Mouse (Mus musculus): ENCODE results near the gene Dchs2.
A peak's percentile ranks its signal among the peaks of the same experiment; 100 is the strongest.
"Not testable (repeated sequence)": the region's sequence is repeated elsewhere in the genome, so short reads cannot be mapped to it uniquely, and the experiment has no call there.

Gene Dchs2

DNA sequence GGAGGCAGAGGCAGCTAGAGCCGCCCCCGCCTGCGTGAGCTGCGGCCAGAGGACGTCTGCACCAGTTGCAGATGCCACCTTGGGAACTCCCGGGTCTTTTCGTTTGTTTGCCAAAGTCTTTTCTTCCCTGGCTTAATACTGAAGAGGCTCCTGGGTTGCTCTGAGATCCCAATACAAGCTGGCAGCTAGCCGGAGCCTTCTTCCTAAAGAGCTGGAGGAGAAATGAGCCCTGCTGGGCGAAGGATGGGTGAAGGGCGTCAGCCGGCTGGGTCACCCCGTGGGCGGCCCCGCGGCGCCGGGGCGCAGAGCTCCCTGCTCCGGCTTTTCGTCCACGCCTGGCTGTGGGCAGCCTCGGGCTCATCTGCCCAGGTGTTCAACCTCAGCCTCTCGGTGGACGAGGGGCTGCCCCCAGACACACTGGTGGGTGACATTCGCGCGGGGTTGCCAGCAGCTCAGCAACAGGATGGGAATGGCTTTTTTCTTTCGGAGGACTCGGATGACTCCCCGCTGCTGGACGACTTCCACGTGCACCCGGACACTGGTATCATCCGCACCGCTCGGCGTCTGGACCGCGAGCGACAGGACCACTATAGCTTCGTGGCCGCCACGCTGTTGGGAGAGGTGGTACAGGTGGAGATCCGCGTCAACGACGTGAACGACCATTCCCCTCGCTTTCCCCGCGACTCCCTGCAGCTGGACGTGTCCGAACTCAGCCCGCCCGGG, at the start of gene Dchs2:
Gene Dchs2 (plus strand): TSS at position 223 of the 723 bp plus-strand sequence.
- DNase-seq = no peak

DNA sequence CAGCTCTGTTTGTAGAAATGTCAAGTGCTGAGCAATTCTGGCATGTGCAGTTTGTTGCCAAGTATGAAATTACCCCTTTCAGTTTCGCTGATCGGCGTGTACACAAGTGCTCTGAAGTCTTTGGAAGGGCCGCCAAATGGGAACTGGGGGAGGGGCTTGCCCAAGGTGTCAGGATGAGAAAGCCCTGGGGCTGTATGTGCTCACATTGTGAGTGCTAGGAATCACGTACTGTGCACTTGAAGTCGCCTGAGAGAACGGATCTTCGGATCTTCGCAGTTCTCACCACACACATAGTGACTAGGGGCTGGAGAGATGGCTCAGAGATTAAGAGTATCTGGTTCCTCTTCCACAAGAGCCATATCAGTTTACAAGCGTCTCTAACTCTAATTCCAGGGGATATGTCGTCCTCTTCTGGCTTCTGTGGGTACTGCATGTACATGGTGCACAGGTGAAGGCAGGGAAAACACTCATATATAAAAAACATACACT, 47.1 kb upstream of the Dchs2 start:
- DNase-seq = peak; percentile 34

DNA sequence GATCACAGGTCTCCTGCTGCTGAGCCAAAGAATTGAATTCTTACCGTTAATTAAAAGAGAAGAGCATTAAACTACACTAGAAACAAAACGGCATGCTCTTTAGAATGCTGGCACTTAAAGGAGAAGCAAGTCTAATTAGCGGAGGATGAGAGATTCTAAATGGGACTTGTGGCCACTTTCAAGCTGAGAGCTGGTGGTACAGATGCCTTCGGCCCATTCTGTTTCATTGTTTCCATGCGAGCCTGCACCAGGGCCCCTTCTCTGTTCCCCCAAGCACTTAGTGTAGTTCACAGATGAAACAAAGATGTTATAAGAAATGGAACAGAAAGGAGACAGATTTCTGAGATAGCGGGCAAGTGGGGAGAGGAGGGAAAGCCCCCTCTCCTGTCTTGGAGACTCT, 30.2 kb upstream of the Dchs2 start:
- no peak for DNase-seq

DNA sequence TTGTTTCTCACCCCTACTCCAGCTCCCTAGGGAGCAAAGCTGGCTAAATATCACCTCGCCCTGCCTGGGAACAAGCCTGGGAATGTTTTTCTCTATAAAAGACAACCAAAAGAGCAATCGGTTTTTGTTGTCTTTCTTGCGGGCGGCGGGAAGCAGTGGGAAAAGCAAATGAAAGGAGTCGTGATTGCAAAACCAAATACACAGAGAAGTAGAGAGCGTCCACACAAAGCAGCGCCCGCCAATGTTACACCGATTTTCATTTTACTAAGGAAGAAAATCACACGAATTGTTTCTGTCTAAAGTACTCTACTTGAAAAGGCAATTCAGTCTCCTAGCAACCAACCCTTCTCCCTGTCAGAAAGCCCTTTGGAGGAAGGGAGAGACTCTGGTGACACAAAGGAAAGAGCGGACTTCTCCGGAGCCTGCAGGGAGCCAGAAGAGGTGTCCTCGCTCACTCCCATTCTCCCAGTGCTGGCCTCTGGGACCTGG, 29.2 kb upstream of the Dchs2 start:
- no peak for DNase-seq

DNA sequence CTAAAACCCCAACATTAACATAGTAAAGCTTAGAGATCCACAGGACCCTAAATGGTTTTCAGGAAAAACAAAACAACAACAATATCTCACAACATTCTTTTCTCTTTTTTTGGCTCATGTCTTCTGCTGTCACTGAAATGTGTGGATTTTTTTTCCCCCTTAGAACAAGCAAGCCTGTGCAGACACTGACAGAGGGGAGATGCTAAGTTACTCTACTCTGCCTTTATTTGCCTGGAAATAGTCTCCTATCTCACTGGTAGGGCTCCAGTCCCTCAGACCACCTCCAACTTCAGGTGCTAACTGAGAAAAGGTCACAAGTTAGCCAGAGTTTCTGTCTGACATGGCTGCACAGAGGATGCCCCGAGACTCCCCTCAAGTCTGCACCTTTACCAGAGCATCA, 28.6 kb upstream of the Dchs2 start:
- DNase-seq = no peak

DNA sequence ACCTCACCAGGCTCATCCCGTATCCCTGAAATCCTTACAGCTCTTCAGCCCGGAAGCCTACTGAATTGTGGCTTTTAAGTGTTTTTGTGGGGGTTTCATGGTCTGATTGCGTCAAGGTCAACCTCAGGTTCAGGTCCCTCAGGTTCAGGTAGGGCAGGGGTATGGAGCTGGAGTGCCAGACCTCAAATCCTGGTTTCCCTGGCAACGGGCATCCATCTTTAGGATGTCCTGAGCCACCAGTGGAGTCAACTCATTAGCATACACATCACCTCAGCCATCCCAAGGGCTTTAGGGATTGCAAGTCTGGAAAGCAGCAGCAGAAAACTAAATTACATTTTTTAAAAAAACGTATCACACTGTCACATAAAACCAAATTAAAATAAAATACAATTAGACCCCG, 28.1 kb upstream of the Dchs2 start:
- DNase-seq = no peak

DNA sequence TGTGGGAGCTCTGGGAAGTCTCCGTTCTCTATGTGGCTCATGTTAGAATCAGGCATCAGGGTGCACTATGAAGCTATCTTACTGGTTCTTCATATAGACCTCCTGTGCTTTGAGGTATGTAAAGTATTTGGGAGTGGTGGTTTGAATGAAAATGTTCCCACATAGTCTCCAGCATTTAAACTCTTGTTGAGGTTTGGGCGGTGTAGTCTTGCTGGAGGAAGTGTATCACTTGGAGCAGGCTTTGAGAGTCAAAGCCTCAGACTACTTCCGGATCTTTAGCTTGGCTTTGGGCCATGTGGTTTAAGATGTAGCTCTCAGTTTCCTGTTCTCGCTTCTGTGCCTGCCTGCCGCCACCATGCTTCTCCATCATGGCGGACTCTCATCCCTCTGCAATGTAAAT, 25.5 kb upstream of the Dchs2 start:
- no peak for DNase-seq

DNA sequence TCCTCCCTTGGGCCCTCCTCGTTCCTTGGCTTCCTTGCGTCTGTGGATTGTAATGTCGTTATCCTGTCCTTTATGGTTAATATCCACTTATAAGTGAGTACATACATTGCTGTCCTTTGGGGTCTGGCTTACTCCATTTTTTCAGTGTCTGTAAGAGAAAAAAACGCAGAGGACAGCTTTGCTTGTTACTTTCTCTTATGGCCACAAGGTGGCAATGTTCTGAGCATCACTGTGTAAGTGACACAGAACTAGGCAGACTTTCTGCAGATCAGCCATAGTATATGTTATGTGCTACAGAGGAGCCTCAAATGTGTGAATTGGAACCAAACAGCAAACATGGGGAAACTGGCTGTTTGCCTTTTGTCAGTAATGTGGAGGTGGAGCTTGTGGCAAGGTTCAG, 17.6 kb upstream of the Dchs2 start:
- DNase-seq = no peak

DNA sequence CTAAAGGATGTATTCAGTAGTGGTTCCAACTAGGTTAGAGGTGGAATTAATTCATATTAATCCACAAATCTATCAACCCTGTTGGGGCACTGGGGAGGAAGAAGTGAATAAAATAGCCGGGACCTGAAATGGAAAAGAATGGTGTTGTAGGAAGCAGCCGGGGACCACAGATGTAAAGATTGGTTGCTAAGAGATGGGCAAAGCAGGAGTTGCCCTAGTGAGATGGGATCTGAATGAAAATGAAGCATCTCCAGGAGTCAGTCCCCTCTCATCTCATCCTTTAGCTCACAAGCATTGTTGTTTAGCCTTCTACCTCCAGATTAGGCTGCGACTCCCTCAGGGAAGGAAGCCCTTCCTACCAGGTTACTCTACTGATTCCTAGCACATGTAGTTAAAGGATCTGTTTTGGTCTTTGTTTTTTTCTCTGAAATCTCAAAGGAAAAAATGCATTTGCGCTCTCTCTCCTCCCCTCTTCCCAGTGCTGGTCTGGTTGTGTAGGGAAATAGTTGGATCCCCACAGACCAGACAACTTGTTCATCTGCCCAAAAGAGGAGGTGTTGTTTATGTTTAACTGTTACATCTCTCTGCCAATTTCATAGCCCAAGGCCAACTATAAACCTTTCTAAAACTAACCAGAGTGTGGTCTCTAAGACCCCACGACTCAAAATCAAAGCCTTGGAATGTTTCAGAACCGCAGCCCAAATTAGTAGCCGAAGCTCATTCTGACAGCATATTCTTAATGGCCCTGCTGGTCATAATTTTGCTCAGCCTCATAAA, 16.1 kb upstream of the Dchs2 start:
- no peak for DNase-seq

DNA sequence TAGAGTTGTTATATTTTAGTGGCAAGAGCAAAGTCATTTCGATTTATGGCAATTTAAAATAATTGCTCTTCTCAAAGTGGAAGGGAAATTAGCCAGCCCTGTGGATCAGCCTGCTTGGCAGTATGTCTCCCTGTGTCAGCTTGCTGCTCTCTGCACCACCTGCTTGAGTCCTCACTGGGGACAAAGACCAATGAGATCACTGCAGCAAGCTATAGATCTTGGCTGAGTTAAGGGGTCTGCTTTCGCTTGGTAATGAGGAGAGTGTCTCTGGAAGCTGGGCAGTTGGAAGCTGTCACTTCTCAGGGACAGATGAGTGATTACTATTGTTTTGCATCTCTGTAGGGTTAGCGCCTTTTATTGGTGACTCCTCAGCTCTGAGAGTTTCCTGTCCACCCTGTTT, 14.9 kb upstream of the Dchs2 start:
- no peak for DNase-seq

DNA sequence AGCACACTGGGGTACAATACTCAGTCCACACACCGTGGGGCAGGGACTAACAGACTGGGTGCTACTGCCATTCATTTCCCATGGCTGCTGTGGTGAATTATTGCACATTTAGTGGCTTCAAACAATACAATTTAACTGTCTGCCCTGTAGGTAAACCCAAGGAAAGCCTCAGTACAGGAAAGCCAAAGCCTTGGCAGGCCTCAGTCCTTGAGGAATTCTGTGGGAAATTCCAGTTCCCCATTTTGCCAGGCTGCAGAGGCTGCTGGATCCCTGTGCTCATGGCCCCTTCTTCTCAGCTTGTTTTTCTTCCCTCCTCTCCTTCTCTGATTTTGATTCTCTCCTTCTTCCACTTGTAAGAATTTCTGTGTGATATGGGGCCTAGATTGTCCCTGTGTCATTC, 12.8 kb upstream of the Dchs2 start:
- DNase-seq = no peak

DNA sequence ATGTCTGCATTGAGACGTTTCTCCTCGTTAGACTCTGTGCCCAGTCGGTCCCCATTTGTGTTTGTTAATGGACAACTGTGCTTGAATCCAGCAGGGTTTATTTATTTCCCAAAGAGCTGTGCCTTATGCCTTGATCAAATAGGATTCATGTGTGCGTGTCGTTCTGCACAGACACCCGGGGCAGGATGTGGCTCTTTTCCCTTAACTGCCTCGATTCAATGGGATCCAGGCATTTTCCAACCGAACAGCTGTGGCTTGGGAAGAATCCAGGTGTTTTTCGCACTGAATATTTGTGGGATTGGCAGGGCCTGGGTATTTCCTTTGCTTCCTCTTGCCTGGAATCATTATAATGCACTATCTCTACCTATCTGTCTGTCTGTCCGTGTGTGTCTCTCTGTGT, 10.2 kb upstream of the Dchs2 start:
- DNase-seq = no peak

DNA sequence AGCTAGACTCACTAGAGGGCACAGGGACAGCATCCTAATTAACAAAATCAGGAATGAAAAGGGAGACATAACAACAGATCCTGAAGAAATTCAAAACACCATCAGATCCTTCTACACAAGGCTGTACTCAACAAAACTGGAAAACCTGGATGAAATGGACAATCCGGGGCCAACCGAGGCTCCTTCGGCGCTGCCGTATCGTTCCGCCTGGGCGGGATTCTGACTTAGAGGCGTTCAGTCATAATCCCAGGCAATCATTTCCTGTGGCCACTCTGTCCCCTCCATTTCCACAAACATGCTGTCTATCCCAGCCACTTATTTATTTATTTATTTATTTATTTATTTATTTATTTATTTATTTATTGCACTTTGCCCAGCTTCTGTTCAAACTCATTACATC, 3.8 kb upstream of the Dchs2 start:
- DNase-seq = not testable (repeated sequence)

DNA sequence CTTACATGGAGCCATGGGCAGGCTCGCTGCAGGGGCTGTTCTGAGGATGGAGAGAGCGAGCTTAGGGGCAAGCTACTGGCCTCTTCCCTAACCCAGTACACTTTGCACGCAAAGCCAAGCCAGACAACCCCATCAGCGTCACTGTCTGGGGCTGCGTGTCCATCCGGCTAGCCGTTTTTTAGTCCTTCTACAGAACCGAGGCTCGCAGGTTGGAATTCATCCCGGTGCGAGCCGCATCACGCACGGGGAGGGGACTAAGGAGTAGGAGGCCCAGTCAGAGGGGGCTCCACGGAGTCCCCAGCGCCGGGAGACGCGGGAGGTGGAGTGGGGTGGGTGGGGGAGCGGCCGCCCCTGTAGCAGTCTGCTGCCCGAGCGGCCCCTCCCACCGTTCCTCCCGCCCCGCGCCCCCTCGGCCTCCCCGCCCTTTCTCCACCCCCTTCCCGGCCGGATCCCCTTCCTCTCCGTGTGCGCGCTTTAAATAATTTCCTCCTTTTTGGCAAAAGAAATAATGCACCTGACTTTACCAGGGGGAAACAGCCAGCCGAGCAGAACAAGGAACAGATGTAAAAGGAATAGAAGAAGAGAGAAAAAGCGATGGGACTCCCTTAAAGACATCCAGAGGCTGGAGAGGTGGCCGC, 541 bp upstream of the Dchs2 start:
- DNase-seq = no peak

DNA sequence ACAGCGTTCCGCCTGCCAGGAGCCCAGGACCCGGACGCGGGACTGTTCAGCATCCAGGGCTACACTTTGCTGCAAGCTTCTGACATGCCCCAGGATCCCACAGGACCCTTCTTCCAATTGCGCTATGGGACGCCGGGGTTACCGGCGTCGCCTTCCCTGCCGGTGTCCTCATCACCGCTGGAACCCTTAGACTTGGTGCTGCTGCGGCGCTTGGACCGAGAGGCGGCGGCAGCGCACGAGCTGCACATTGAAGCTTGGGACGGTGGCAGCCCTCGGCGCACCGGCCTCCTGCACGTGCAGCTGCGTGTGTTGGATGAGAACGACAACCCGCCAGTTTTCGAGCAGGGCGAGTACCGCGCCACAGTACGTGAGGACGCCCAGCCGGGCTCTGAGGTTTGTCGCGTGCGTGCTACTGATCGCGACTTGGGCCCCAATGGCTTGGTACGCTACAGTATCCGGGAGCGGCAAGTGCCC, 738 bp downstream of the Dchs2 start:
- DNase-seq = no peak

DNA sequence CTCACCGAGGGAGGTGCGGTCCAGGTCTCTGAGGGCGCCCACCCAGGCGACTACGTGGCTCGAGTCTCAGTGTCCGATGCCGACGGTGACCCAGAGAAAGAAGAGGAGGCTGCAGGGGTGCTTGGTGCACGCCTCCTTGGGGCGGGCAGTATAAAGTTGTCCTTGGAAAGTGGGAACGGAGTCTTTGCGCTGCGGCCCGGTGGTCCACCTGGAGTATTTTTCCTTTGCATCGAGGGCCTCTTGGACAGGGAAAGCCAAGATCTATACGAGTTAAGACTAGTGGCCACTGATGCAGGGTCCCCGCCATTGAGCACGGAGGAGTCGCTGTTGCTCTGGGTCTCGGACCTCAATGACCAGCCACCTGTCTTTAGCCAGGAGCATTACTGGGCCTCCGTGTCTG, 1.4 kb downstream of the Dchs2 start:
- no peak for DNase-seq

DNA sequence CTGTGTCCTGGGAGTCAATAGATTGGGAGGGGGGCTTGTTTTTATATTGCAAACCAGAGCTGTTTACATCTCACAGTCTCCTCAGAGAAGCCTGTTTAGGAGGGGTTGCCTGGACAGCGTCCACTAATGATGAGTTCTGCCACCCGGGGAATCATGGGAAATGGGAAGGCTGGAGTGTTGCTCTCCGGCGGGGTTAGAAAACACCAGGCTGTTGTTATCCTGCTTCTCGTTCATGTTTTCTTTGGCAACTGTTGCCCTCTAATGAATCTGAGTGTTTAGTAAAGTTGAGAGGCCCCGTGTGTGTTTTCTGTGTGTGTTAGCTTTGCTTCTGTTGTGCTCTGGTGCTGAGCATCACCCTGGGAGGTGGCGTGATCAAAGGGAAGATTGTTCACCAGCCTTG, 8.7 kb downstream of the Dchs2 start:
- DNase-seq = no peak

DNA sequence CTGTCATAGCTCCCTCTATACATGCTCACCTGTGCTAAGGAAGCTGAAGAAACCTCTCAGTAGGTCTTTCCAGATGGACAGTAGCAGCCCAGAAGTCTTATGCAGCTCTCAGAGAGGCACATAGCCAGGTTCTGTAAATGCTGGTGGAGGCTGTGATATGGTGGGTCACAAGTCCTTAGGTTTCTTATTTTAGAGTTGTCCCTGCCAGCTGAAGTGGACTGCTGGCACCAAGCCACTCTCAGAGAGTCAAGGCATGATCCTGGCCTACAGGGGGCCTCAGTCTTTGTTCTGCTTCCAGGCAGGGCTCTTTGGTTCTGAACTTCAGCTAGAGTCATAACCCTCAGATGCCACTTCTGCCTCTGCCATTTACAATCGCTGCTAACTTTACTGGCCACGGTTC, 11.1 kb downstream of the Dchs2 start:
- DNase-seq = no peak

DNA sequence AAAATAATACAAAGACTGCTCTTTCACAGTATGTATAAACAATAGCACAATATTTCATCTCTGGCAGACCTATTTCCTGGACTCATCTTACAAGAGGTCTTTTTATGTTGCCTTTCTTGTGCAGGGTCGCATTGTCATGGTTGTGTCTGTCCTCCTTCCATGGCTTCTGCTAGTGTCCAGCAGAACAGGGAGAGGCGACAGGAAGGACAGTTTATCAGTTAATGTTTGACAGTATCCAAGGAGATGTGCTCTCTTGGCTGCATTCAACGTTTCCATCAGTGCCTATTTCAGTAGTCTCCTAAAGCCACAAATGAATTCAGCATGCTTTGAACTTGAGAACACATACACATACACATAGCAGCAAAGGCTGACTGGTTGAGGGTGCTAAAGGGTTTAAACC, 17.9 kb downstream of the Dchs2 start:
- DNase-seq = no peak

DNA sequence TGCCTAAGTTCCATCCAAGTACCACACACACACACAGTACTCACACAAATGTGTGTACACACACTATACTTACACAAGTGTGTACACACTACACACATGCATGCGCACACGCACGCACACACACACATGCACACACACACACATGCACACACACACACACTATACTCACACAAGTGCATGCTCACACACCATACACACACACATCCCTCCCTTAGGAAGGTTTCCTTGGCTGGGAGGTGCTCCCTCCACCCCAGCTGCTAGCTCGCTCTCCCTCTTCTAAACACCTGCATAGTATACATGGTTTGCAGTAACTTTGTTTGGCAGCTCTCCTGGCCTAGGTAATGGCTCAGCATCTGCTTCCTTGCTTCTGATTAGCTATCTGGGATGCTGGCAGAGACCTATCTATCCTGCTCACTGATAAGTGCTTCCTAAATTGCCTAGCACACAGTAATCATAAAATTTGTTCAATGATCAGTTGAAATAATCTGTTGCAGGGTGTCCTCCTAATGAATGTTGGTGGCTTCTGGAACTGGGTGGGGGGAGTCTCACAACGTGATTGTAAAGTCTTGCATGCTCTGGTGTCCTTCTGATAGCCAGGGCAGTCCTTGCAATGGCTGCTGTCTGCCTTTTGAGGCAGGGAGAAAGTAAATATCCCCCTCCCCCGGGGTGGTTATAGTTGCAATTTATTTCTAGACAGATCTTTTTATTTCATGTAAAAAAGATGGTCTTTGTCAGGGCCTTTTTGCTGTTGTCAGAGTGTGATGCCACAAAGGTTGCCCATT, 19.7 kb downstream of the Dchs2 start:
- no peak for DNase-seq

DNA sequence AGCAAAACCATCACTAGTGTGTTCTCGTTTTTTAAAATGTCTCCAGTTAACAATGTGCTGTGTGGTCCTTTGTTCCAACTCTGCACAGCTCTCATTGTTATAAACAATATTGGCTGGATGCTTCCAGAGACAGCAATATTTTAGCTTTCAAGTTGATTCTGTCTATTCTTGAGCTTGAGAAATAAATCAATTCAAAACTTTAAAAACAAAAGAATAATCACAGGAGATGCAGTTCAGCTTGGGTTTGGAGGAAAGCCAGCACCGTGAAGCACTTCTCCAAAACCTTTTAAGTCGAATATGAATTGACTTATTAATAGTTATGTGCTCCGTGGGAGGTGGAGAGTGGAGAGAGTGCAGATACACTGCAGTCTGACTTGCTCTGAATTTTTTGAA, 20.3 kb downstream of the Dchs2 start:
- DNase-seq = no peak

DNA sequence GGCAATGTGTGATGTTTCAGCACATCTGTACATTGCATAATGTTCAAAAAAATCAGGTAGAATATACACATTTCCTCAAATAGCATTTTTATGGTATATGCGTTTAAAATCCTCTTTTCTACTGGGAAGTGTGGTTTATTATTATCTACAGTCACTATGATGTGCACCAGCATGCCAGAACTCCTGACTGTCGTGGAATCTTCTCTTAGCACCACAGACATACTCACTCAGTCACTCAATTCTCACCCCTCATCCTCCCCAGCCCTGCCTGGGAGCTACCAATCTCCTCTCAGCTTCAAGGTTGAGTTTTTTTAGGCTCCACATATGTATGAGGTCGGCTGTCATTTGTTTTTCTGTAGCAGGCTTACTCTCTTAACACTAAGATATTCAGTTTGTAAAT, 20.8 kb downstream of the Dchs2 start:
- no peak for DNase-seq

DNA sequence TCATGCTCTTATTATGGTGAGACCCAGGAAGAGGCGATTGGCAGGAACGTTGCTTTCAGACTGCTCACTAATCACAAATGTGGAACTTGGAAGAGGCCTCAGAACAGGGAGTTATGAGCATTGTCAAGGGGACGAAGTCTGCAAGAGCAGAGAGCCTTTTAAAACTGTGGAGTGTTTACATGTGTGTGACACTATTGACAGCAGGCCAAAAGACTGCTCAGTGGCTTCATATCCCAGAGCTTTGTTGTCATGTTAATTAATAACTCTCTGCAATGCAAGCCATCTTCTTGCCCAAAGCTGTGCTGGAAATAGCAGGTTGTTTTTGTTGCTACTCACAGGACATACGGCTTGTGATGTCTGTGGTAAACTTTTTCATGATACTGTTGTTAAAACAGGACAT, 27.9 kb downstream of the Dchs2 start:
- DNase-seq = no peak

Measured in cerebellum, adult 8-10 months (tissue).